Mouse (Mus musculus) ES-E14 (cell line): ENCODE measurements around the gene Gm42715. TPM values are rescaled to one million over a fixed set of nuclear protein-coding genes. Genes with fewer than 3 reads are reported as not detected.

Experiments used
- DNase-seq: peaks from one replicate; pipeline ENCODE4 v3.0.0-alpha.2; 2013; ENCODE audit warnings: low read depth, low spot score
- H3K27ac ChIP-seq: 2 replicates; pipeline ENCODE4 v1.5.1; 2012; ENCODE audit warnings: low read depth, mild to moderate bottlenecking, low read length, moderate library complexity, mixed read lengths; ENCODE audit not compliant: poor library complexity, insufficient read depth, severe bottlenecking
- H3K36me3 ChIP-seq: 2 replicates; pipeline ENCODE4 v1.6.1; 2012; ENCODE audit warnings: mild to moderate bottlenecking, low read length, moderate library complexity, mixed read lengths; ENCODE audit not compliant: control insufficient read depth, poor library complexity, insufficient read depth, severe bottlenecking
- H3K4me1 ChIP-seq, 2 experiments: fragments of 150-350 bp in 1 of 2; sonication (generic) in 1 of 2; 2 replicates each; pipeline ENCODE4 v1.6.1; 2012; ENCODE audit warnings: low read length in 2 of 2, mild to moderate bottlenecking in 1 of 2, mixed read lengths in 1 of 2; ENCODE audit not compliant: control insufficient read depth in 2 of 2, insufficient read depth in 2 of 2, poor library complexity in 1 of 2
- H3K4me3 ChIP-seq, 2 experiments: fragments of 150-350 bp in 1 of 2; sonication (generic) in 1 of 2; 2 replicates each; pipeline ENCODE4 v1.5.1; 2012; ENCODE audit warnings: low read length in 2 of 2, low read depth in 1 of 2, mild to moderate bottlenecking in 1 of 2, mixed read lengths in 1 of 2; ENCODE audit not compliant: insufficient read depth in 1 of 2, poor library complexity in 1 of 2, severe bottlenecking in 1 of 2
- H3K9ac ChIP-seq: 2 replicates; pipeline ENCODE4 v1.6.1; 2012; ENCODE audit warnings: low read depth, mild to moderate bottlenecking, low read length, mixed read lengths; ENCODE audit not compliant: poor library complexity, insufficient read depth, severe bottlenecking
- H3K9me3 ChIP-seq: fragments of 150-350 bp; sonication (generic); 2 replicates; pipeline ENCODE4 v1.6.1; 2012; ENCODE audit warnings: low read depth, mild to moderate bottlenecking, low read length; ENCODE audit not compliant: control insufficient read depth, insufficient read depth
- CHD2 ChIP-seq: IDR thresholded peaks from 2 replicates; pipeline ENCODE4 v1.6.1; 2014; ENCODE audit warnings: mild to moderate bottlenecking, low read depth, low read length, inconsistent platforms
- HCFC1 ChIP-seq: IDR thresholded peaks from 2 replicates; pipeline ENCODE4 v1.6.1; 2012; ENCODE audit warnings: low read length, inconsistent platforms, borderline replicate concordance; ENCODE audit not compliant: insufficient read depth
- MAFK ChIP-seq: IDR thresholded peaks from 2 replicates; pipeline ENCODE4 v1.6.1; 2014; ENCODE audit warnings: mild to moderate bottlenecking, low read depth, low read length, inconsistent platforms; ENCODE audit not compliant: insufficient read depth
- ZC3H11A ChIP-seq: IDR thresholded peaks from 2 replicates; pipeline ENCODE4 v1.6.1; 2012; ENCODE audit warnings: low read depth, mild to moderate bottlenecking, inconsistent platforms, low read length, borderline replicate concordance
- ZNF384 ChIP-seq: IDR thresholded peaks from 2 replicates; pipeline ENCODE4 v1.6.1; 2012; ENCODE audit warnings: low read depth, low read length, inconsistent platforms
- in situ Hi-C, 2 experiments: fragments of 600-800 bp; cut with MboI; formaldehyde crosslinking; loops; one replicate each; pipeline ENCODE4 v1.15.1; 2025; ENCODE audit warnings: low sequenced_read_pairs in 2 of 2, inconsistent platforms in 1 of 2; ENCODE audit not compliant: unreplicated experiment in 2 of 2
- total RNA-seq: library from RNA; depleted of rRNA; stranded (reverse); fragments of 300-350 nt; gene quantifications from 2 replicates; pipeline ENCODE4 v1.2.3, GENCODE M21; 2012

The Gm42715 gene
- total RNA-seq, 1 experiment, result 22.9 TPM

GRCm38 (mm10) chr7:127541671-127542070, 22.3 kb downstream of the Gm42715 start:
- no peak overlapping the region for H3K4me3 ChIP-seq
- no peak for DNase-seq
- H3K4me1 ChIP-seq, result no peaks in the 10 kb centered on the region
- in situ Hi-C loops, result no loop called here
- H3K9me3 ChIP-seq, result no peaks in the 10 kb centered on the region
- H3K36me3 ChIP-seq, result peaks cover 49% of the 10 kb centered on the region
- H3K9ac ChIP-seq, result no peak overlapping the region
- no peak for TF ChIP-seq ZC3H11A
- no peak overlapping the region for H3K27ac ChIP-seq

- no peak for TF ChIP-seq HCFC1
- no peak for TF ChIP-seq CHD2
- no peak for TF ChIP-seq MAFK
- TF ChIP-seq ZC3H11A, result no peak
- no peak for TF ChIP-seq ZNF384
- in situ Hi-C loops, result no loop called here
- Histone ChIP-seq H3K9ac (no peak overlapping the region), H3K36me3 (peaks cover 25% of the 10 kb centered on the region), H3K27ac (no peak overlapping the region), H3K4me3 (no peak overlapping the region), H3K4me1 (no peaks in the 10 kb centered on the region), H3K9me3 (no peaks in the 10 kb centered on the region)
- no peak for DNase-seq
Measured at GRCm38 (mm10) chr7:127549116-127549835, 29.9 kb downstream of the Gm42715 start.

GRCm38 (mm10) chr7:127551558-127551957, 32.2 kb downstream of the Gm42715 start:
- no peak overlapping the region for H3K9ac ChIP-seq
- H3K36me3 ChIP-seq, result peaks cover 25% of the 10 kb centered on the region
- DNase-seq, result no peak
- no peaks in the 10 kb centered on the region for H3K9me3 ChIP-seq
- H3K4me1 ChIP-seq, result no peaks in the 10 kb centered on the region
- no peak overlapping the region for H3K27ac ChIP-seq
- H3K4me3 ChIP-seq, result no peak overlapping the region
- in situ Hi-C loops, result no loop called here
- TF ChIP-seq ZC3H11A, result no peak
- no peak for TF ChIP-seq HCFC1
- no peak for TF ChIP-seq CHD2
- TF ChIP-seq MAFK, result no peak
- TF ChIP-seq ZNF384, result no peak

- peak overlapping the region in 1 of 2 experiments; percentile 24; a peak in 1 of 4 replicates for H3K4me3 ChIP-seq
- H3K9me3 ChIP-seq, result no peaks in the 10 kb centered on the region
- in situ Hi-C loops, result no loop called here
- no peak overlapping the region for H3K27ac ChIP-seq
- H3K36me3 ChIP-seq, result peaks cover 39% of the 10 kb centered on the region
- TF ChIP-seq MAFK (no peak), ZC3H11A (no peak), CHD2 (no peak), ZNF384 (no peak), HCFC1 (no peak)
- H3K4me1 ChIP-seq, result peaks cover 0 to 13% of the 10 kb centered on the region in 2 experiments; a peak in 2 of 4 replicates
- no peak for DNase-seq
- H3K9ac ChIP-seq, result no peak overlapping the region
Measured at GRCm38 (mm10) chr7:127560580-127560979, 41.2 kb downstream of the Gm42715 start.
